Mouse (Mus musculus) cerebellum, postnatal 25 days (tissue): ENCODE results near the gene Mrpl4.
"Not testable (repeated sequence)": the region's sequence is repeated elsewhere in the genome, so short reads cannot be mapped to it uniquely, and the experiment has no call there.

Source experiments
- DNase-seq, 2 experiments: peaks; one replicate each; pipeline ENCODE4 v3.0.0; 2021; ENCODE audit warnings: mixed read lengths in 2 of 2

Gene Mrpl4

GRCm38 (mm10) chr9:21043563-21043962, 41.0 kb downstream of the Mrpl4 start:
- no peak for DNase-seq

- not testable (repeated sequence) for DNase-seq
Measured at GRCm38 (mm10) chr9:21044785-21045184, 42.2 kb downstream of the Mrpl4 start.

GRCm38 (mm10) chr9:21045235-21045634, 42.7 kb downstream of the Mrpl4 start:
- no peak for DNase-seq

GRCm38 (mm10) chr9:21051578-21051977, 49.0 kb downstream of the Mrpl4 start:
- DNase-seq = no peak
